Mouse (Mus musculus) left cerebral cortex, adult 9 months (tissue): ENCODE data around the gene Zswim9.
"Not testable (repeated sequence)": the region's sequence is repeated elsewhere in the genome, so short reads cannot be mapped to it uniquely, and the experiment has no call there.

ENCODE experiments used
- DNase-seq, 2 experiments: peaks; one replicate each; pipeline ENCODE4 v3.0.0; 2022; ENCODE audit warnings: low spot score in 2 of 2

Zswim9 gene

GRCm38 (mm10) chr7:13278308-13278891, at the start of gene Zswim9:
Zswim9 (minus strand) TSS chr7:13278721.
- DNase-seq: peak; percentile 78 to 93

DNA sequence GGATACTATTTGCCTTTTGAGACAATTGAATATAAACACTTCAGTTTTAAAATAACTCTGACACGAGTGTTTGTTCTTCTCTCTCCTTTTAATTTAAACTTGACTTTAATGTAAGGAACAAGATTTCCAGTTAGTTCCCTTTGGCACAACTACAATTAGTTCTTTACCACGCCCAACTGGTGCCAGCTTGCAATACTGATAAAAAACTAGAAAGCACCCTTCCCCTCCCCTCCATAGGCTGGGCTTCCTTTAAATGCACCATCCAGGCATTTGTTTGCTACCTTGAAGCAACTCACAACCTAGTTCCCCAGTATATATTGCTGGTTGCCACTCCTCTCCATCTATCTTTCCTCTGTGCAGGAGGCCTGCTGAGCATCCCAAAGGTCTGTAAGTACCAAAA, 45.8 kb upstream of the Zswim9 start, which contains the start of gene Pla2g4c:
Pla2g4c (plus strand) TSS at position 340 of the 400 bp plus-strand sequence.
- no peak for DNase-seq

DNA sequence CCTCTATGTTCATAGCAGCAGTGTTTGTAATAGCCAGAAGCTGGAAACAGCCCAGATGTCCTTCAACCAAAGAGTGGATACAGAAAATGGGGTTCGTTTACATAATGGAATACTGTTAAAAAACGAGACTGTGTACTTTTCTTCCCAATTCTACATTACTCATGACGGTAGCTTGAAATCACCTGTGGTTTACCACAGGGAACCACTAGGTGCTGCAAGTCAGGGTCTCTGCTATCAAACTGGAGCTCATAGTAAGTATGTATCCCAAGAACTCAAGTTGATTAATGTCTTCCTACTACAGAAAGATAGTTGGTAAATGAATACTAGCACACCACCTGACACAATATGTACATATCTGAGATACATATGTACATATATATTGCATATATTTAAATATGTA, 42.9 kb upstream of the Zswim9 start:
- no peak for DNase-seq

- DNase-seq: no peak
These were observed 35.6 kb upstream of the Zswim9 start for GRCm38 (mm10) chr7:13314095-13314597.

- no peak for DNase-seq
These were observed 32.9 kb upstream of the Zswim9 start for GRCm38 (mm10) chr7:13311401-13311800.

- no peak for DNase-seq
These were observed 32.1 kb upstream of the Zswim9 start for GRCm38 (mm10) chr7:13310493-13311199.

- DNase-seq: no peak
These were observed 30.9 kb upstream of the Zswim9 start for GRCm38 (mm10) chr7:13309407-13309806.

GRCm38 (mm10) chr7:13303372-13303771, 24.9 kb upstream of the Zswim9 start:
- DNase-seq: no peak

GRCm38 (mm10) chr7:13302780-13303179, 24.3 kb upstream of the Zswim9 start:
- no peak for DNase-seq

DNA sequence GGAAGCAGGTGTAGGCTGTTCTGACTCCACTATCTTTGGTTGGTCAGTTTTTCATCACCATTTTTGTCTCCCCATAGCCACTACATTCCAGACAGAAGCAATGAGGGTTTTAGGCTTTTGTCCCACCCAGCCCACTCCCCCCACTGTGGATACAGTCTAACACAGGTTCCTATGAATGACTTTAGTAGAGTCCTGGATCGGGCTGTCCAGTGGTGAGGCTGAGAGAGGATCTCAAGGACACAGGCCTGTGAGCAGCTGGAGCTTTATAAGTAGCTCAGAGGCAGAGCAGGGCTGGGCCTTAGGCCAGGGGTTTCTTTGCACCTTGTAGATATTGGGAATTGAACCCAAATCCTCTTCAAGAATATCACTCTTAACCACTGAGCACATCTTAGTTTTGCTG, 23.1 kb upstream of the Zswim9 start:
- no peak for DNase-seq

GRCm38 (mm10) chr7:13298821-13299220, 20.3 kb upstream of the Zswim9 start:
- no peak for DNase-seq

- DNase-seq: no peak
These were observed 19.1 kb upstream of the Zswim9 start for GRCm38 (mm10) chr7:13297636-13298035.

DNA sequence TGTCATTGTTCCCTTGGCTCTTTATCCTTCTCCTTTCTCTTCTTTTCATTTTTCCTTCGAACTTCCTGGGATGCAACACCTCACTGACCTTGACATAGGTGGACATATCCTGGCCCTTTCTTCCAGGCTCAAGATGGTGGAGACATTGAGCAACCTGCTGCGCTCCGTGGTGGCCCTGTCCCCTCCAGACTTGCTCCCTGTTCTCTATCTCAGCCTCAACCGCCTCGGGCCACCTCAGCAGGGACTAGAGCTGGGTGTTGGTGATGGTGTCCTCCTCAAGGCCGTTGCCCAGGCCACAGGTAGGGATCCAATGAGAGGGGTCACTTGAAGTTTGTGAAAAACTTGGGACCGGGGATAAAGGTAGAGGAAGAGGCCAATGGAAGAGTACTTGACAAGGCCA, 16.7 kb upstream of the Zswim9 start:
- no peak for DNase-seq

DNA sequence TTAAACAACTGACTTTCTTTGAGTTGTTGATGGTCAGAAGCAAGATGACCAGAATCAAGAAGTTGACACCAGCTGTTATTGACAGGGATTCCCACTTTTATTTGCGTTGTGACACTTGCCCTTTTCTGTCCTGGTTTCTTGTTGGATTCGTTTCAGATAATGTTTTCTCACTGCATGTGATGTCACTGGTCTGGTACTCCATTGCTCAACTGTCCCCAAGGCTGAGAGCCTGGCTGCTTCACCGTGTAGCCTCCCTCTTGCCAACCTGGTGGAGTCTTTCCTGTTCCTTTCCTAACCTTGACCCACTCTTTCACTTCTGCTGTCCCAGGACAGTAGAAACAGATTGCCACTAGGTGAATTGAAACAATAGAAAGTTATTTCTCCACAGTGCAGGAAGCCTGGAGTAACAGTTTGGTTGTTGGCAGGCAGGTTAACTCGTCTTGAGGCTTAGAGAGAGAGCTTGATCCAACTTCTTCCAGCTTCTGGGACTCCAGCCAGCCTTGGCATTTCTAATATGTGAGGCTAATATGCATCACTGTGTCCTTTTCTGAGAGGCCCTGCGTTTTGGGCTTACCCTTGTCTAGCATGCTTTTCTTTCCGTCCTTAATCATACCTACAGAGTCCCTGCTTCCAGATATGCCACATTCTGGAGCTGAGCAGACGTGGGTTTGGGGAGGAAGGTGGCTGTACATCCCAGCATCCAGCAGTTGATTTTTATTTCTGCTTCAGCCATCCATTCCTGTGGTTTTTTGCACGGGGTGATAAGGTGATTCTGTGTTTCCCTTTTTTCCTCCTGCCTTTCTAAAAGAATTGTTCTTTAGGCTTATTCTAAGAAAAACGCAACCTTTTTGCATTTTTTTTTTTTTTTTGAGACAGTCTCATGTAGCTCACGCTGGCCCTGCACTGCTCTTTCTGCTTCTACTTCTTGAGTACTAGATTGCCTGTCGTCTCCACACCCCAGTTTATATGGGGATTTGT, 15.6 kb upstream of the Zswim9 start:
- DNase-seq: no peak

DNA sequence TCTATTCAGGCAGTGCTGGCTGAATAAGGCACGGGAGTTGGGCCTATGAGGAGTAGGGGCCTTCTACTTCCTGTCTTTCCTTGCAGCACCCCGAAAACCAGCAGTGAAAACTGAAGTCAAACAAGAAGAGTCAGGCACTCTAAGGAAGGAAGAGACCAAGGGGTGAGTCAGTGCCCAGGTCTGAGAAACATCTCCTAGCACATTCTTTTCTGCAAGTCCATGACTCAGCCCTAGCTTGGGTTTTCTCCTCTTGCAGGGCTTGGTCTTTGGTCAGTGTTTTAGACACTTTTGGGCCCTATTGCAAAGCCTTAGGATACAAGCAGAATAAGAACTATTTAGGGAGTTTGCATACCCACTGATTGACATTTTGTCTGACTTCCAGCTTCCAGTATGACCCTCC, 12.8 kb upstream of the Zswim9 start:
- no peak for DNase-seq

DNA sequence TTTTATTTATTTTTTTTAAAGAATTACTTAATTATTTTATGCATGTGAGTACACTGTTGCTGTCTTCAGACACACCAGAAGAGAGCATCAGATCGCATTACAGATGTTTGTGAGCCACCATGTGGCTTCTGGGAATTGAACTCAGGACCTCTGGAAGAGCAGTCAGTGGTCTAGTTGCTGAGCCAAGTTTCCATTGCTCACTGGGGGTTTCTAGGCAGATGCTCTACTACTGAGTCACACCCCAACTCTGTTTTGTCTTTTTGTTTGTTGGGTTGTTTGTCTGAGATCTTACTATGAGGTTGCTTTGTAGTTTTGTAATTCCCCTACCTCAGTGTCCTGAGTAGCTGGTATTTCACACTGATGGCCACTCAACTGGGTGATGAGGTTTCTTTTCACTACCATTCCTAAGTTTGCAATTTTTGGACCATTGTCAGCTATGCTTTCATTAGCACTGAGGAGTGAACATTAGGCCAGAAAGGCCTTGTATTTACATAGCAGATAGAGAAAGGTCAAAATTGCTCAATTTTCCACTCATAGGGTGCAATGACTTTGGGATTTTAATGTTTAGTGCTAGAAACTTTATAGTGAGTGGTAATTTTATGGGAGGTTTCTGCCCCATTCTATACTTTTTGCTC, 11.6 kb upstream of the Zswim9 start:
- no peak for DNase-seq

DNA sequence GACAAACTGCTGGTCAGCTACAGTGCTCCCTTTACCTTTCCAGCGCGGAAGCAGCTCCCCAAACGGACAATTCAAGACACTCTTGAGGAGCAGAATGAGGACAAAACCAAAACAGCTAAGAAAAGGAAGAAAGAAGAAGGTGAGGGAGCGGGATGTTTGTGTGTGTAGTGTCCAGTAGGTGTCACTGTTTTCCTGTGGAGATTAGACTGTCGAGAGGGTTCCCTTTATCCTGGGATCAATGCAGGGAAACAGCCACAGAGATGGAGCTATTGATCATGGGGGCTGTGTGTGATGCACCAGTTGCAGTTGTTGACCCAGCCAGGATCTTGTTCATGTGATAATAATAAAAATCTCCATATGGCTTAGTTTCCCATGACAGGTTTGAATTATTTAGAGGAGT, 10.1 kb upstream of the Zswim9 start:
- peak in 1 of 2 experiments; percentile 40 for DNase-seq

DNA sequence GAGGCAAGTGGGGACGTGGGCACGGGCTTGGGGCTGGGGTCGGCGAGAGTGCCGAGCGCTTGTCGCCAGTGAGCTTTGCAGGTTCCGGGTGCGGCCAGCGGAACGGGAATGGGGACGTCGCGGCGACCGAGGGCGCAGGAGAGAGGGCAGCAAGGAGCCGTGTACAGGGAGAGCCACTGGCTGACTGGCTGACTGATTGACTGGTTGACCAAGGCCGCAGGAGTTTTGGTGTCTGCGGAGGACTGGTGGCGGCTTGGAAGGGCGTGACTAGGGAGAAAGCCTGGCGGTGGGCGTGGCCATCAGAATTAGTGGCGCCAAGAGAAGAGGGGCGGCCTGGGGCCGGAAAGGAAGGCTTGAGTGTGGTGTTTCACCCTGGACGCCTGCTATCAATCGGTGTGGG, 436 bp upstream of the Zswim9 start:
- not testable (repeated sequence) for DNase-seq

GRCm38 (mm10) chr7:13277833-13278232, 688 bp downstream of the Zswim9 start:
- peak in 1 of 2 experiments; percentile 16 for DNase-seq

- DNase-seq: no peak
These were observed 1.4 kb downstream of the Zswim9 start, which contains the start of gene Lig1 for GRCm38 (mm10) chr7:13277081-13277480. Lig1 (plus strand) TSS chr7:13277283.

- DNase-seq: no peak
These were observed 6.8 kb downstream of the Zswim9 start for GRCm38 (mm10) chr7:13271704-13272103.

GRCm38 (mm10) chr7:13269394-13269793, 9.1 kb downstream of the Zswim9 start:
- DNase-seq: no peak
